Mouse (Mus musculus) heart, embryonic 13.5 days (tissue): Measurements from ENCODE around the gene Pola1. TPM values are rescaled to one million over a fixed set of nuclear protein-coding genes. Genes with fewer than 3 reads are reported as not detected.

ENCODE experiments used
- ATAC-seq: fragments of 200-750 bp; cut with Nextera tagmentation; 2 replicates; pipeline ENCODE4 v1.8.0; 2017; ENCODE audit warnings: moderate TSS enrichment; ENCODE audit not compliant: insufficient number of reproducible peaks, low FRiP score, low TSS enrichment; ENCODE audit errors: extremely low read depth
- H3K27ac ChIP-seq: fragments of 300-500 bp; sonication (generic); replicated peaks from 2 replicates; pipeline ENCODE4 v1.5.1; 2015; ENCODE audit warnings: moderate library complexity, mild to moderate bottlenecking, inconsistent platforms
- H3K27me3 ChIP-seq: fragments of 300-500 bp; sonication (generic); replicated peaks from 2 replicates; pipeline ENCODE4 v1.6.1; 2015; ENCODE audit warnings: mild to moderate bottlenecking, inconsistent platforms
- H3K36me3 ChIP-seq: fragments of 300-500 bp; sonication (generic); 2 replicates; pipeline ENCODE4 v1.6.1; 2015; ENCODE audit warnings: mild to moderate bottlenecking, inconsistent platforms
- H3K4me1 ChIP-seq: fragments of 300-500 bp; sonication (generic); 2 replicates; pipeline ENCODE4 v1.6.1; 2015; ENCODE audit warnings: inconsistent platforms
- H3K4me2 ChIP-seq: fragments of 300-500 bp; sonication (generic); 2 replicates; pipeline ENCODE4 v1.6.1; 2015; ENCODE audit warnings: inconsistent platforms, mild to moderate bottlenecking, moderate library complexity
- H3K4me3 ChIP-seq: fragments of 300-500 bp; sonication (generic); 2 replicates; pipeline ENCODE4 v1.5.1; 2015; ENCODE audit warnings: moderate library complexity, mild to moderate bottlenecking, inconsistent platforms
- H3K9ac ChIP-seq: fragments of 300-500 bp; sonication (generic); 2 replicates; pipeline ENCODE4 v1.6.1; 2015; ENCODE audit warnings: inconsistent platforms, mild to moderate bottlenecking, moderate library complexity
- H3K9me3 ChIP-seq: fragments of 300-500 bp; sonication (generic); 2 replicates; pipeline ENCODE4 v1.6.1; 2016; ENCODE audit warnings: inconsistent platforms
- WGBS: fragments of 180-500 bp; shearing (Covaris S2); methylation state at CpG from one replicate; pipeline ENCODE4 v1.1.7; 2015; ENCODE audit warnings: mixed read lengths; 5-methylcytosine and 5-hydroxymethylcytosine counted together
- polyA plus RNA-seq: library from polyadenylated mRNA; unstranded; fragments of >200 nt; fragmentation: Nextera tagmentation; extraction: Ambion mirVana; gene quantifications from 2 replicates; pipeline ENCODE4 v1.2.1, GENCODE M21; 2015

Pola1 gene
- polyA plus RNA-seq, result 9.8 and 10.8 TPM in 2 replicates

DNA sequence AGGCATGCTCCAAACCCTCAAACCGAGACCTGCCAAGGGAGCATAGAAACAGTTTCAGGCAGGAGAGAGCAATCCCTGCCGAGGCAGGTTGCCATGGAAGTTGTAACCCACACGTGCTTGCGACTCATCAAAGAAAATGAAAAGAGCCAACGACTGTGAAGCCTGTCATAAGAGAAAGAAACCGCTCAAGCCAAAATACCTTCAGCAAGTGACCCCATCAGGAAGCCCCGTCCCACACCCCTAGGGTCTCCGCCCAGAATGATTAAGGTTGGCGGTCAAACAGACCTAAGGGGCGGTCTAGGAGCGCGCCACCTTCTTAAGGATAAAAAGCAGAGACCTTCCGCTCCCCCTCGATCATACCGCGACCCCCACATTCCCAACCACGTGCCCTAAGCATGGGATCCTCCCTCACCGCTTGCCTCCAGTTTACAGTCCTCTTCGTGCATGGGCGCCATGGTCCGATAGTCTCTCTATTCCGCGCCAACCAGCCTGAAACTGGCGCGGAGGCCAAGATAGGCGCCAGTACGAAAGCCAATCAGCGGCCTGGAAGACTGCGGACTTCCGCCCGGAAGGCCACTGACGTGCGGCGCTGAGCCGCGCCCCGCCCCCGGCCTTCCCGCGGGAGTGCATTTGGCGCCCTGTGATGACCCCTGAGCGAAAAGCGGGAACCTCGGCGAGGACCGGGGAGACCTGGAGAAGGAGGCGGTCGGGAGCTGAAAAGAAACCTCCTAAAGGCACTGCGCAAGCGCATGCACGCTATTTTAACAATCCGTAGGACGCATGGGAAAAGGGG is at the start of gene Pola1:
TSS of gene Pola1 (minus strand) at position 499 of the 793 bp plus-strand sequence.
- peak; percentile 95 for ATAC-seq
- Histone ChIP-seq H3K4me3 (peak within 1 kb of the TSS; percentile 65), H3K36me3 (no peaks in the 10 kb centered on the region), H3K4me2 (peak within 1 kb of the TSS; percentile 71), H3K4me1 (peaks cover 5% of the 10 kb centered on the region; the same call in 1 of the 2 replicates), H3K9me3 (no peaks in the 10 kb centered on the region), H3K9ac (peak within 1 kb of the TSS; percentile 80), H3K27me3 (no peaks in the 10 kb centered on the region), H3K27ac (peak within 1 kb of the TSS; percentile 62; the same call in 1 of the 2 replicates)
- 14% methylated on average over 53 of the region's 53 CpGs for WGBS

DNA sequence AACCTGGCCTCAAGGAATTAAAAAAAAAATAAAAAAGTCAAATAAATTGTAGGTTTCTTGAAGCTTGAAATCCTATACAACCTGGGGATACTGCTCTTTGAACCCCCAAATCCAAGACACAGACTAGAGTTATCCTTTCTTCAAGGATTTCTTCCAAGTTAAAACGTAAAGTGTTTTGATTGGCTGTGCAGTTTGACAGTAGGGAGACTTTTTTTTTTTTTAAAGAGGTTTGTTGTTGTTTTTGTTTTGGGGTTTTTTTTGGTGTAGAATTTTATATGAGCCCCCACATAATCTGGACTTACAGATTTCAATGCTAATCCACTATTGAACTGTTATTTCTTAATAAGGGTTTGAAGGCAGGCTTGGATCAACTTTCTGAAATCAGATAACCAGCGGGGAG is 44.3 kb upstream of the Pola1 start:
- H3K36me3 ChIP-seq, result no peaks in the 10 kb centered on the region
- WGBS, result 51% methylated on average over 2 of the region's 2 CpGs
- H3K9ac ChIP-seq, result 0 out of 2 replicates have a peak overlapping the region, but pooled peaks have one; percentile 64
- H3K27ac ChIP-seq, result no peak overlapping the region
- H3K4me3 ChIP-seq, result peak overlapping the region; percentile 51
- H3K4me1 ChIP-seq, result peaks cover 5% of the 10 kb centered on the region
- no peak for ATAC-seq
- peaks cover 4% of the 10 kb centered on the region; the same call in 1 of the 2 replicates for H3K27me3 ChIP-seq
- H3K4me2 ChIP-seq, result peak overlapping the region; percentile 75
- no peaks in the 10 kb centered on the region for H3K9me3 ChIP-seq

DNA sequence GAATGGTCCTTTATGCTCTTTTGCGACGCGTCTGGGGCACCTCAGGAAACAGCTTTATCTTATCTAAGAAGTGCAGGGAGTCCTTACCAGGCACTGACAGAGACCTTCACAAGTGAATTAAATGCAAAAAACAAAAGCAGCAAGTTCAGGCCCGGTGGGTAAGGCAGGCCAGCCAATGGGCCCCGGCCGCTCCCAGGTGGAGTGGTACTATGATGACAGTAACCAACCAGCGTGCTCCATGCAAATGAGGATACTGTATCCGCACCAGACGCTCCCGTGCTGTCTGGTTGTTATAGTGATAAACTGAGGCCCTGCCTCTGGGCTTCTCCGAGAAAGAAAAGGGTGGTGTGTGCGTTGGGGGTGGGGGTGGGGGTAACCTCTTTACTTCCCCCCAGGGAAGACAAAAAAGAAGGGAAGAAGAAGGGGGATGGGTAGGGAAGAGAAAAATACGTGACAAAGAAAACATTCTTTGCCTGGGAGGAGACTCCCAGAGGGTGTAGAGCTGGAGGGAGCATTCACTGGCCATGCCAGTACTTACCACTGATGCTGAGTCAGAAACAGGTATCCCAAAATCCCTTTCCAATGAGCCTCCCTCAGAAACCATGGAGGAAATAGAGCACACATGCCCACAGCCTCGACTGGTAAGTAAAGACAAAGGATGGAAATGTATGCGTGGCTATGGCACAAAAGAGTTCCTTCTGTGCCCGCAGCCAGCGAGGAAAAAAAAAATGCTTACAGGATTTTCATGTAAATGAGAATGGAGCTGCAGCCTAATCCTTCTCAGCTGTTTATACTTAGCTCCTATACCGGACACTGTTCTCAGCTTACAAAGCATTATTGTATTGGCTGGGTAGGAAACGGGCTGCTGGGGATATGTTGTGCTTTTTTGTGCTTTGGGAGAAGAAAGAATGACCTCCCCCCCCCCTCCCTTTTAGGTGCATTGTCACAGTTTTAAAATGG is 43.2 kb upstream of the Pola1 start:
- Histone ChIP-seq H3K27me3 (peaks cover 4% of the 10 kb centered on the region; the same call in 1 of the 2 replicates), H3K36me3 (no peaks in the 10 kb centered on the region), H3K4me3 (peak overlapping the region; percentile 51), H3K27ac (peak overlapping the region; percentile 65), H3K4me2 (peak overlapping the region; percentile 75), H3K9ac (peak overlapping the region; percentile 64), H3K9me3 (no peaks in the 10 kb centered on the region), H3K4me1 (peaks cover 5% of the 10 kb centered on the region)
- ATAC-seq, result peak; percentile 95
- 11% methylated on average over 19 of the region's 19 CpGs for WGBS

DNA sequence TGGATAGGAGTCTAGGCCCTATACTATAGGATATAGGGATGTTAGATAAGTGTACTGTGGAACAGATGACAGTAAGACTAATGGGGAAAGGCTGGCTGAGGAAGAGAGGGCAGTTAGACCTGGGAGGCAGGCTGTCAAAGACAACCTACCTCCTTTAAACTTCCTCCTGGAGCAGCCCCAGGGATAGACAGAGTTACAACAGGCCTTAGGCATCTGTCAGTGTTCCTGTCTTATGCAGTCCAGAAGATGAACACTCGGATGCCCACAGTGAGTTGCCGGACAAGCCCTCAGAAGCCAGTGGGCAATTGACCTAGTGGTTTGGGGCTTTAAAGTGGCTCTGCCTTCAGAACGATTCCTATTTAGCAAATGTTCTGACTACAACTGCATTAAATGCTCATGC is 42.5 kb upstream of the Pola1 start:
- Histone ChIP-seq H3K27me3 (peaks cover 4% of the 10 kb centered on the region; the same call in 1 of the 2 replicates), H3K4me1 (peaks cover 5% of the 10 kb centered on the region), H3K4me2 (peak overlapping the region; percentile 75), H3K4me3 (peak overlapping the region; percentile 51), H3K9ac (no peak overlapping the region), H3K36me3 (no peaks in the 10 kb centered on the region), H3K9me3 (no peaks in the 10 kb centered on the region), H3K27ac (peak overlapping the region; percentile 65)
- ATAC-seq, result no peak
- WGBS, result 20% methylated on average over 3 of the region's 3 CpGs

DNA sequence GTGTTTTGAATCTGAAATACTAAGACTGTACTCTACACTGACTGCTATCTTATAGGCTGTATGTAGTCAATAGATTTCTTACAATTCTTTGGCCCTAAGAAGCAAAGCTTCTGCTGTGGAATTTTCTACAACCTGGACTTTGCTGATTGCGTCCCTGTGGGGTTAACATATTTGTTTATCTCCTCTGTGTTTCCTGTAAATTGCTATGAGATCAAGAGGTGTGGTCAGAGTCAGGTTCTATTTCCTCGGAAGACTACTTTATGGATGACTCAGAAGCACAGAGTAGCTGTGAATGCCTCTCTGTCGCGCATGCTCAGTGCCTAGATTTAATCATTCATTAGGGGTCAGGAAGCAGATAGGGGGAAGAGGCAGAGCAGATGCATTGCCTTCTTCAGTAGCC is 32.8 kb upstream of the Pola1 start:
- Histone ChIP-seq H3K4me2 (no peak overlapping the region), H3K27ac (no peak overlapping the region), H3K9me3 (no peaks in the 10 kb centered on the region), H3K4me1 (no peaks in the 10 kb centered on the region), H3K9ac (no peak overlapping the region), H3K27me3 (no peaks in the 10 kb centered on the region), H3K36me3 (no peaks in the 10 kb centered on the region), H3K4me3 (no peak overlapping the region)
- ATAC-seq, result no peak
- WGBS, result 45% methylated on average over 4 of the region's 4 CpGs

DNA sequence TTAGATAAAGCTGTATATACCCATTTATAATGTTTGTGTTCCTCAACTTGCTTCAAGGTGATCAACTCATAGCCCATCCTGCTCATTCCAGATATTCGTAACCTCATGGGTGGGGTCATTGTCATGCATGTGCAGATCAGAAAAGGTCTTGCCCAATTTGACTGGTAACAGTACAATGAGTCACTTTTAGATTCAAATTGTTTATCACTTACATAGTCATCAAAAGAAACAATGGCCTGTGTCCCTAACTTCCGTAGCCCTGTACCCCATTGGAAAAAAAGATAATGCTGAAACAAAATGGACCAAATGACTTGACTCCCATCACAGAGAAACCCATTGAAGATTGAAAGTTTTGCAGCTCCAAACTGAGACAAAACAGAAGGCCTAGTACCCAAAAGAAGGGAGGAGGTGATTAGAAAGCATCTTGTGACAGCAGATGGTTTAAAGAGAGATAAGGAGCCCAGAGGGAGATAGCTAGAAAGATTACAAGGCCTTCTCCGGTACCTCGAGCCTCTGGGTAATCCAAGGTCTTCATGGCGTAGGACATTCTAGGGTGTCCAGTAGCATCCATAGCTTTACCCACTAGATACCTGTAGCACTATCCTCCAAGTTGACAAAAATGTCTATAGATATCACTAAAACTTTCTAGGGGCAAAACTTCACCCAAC is 32.1 kb upstream of the Pola1 start:
- no peaks in the 10 kb centered on the region for H3K36me3 ChIP-seq
- H3K4me2 ChIP-seq, result no peak overlapping the region
- H3K9me3 ChIP-seq, result no peaks in the 10 kb centered on the region
- H3K4me1 ChIP-seq, result no peaks in the 10 kb centered on the region
- H3K27ac ChIP-seq, result no peak overlapping the region
- ATAC-seq, result no peak
- no peak overlapping the region for H3K4me3 ChIP-seq
- H3K9ac ChIP-seq, result no peak overlapping the region
- H3K27me3 ChIP-seq, result no peaks in the 10 kb centered on the region
- 57% methylated on average over 5 of the region's 5 CpGs for WGBS

DNA sequence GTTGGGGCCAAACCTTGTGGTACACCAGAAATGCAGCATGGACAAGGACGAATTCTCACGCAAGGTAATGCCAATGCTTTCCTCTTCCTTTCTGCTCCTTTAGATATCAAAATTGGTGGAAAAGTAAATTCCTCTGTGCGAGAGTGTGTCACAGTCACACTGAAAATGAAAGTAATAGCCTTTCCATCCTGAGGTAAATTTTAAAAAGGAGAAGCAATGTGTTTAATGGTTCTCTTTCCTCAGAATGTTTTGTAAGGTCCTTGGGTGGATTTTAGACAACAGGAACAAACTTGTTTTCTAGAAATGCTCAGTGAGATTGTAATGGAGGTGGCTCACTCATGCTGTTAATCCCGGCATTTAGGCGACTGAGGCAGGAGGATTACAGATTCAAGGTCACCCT is 23.2 kb upstream of the Pola1 start:
- Histone ChIP-seq H3K9ac (no peak overlapping the region), H3K4me3 (no peak overlapping the region)

DNA sequence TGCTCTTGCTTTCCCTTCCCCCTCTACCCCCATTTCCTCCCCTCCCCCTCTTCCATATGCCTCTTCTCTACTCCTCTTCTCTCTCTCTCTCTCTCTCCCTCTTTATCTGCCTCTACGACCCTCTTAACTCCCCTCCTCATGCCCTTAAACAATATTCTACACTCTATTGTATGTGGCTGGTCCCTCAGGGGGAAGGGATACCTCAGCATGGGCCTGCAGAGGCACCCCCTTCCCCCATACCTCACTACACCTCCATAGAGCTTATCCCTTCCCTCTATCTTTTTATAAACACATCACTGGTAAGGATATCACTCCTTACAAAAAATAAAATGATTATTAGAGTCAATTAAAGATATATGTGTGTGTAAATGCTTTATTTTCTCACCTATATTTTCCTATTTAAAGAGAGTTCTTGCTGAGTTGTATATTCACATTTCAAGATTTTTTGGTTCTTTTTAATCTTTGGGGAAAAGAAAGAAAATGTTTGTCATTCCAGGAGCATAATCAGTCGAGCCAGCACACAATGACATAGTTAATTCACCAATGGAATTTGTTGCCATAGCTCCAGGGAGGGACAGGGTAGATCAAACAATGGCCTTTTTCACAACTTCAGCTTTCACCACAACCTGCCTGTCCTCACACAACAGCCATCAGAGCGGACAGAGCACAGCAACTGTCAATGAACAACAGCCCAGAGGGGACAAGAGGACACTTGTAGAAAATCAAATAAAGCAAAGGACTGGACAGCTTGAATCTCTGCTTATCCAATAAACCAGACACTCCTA is 22.5 kb upstream of the Pola1 start, which contains the start of gene Pcyt1b:
TSS of gene Pcyt1b (plus strand) at position 646 of the 785 bp plus-strand sequence.
- Histone ChIP-seq H3K4me2 (no peak within 1 kb of the TSS), H3K9ac (no peak within 1 kb of the TSS), H3K27ac (no peak within 1 kb of the TSS), H3K4me1 (no peaks in the 10 kb centered on the region), H3K4me3 (no peak within 1 kb of the TSS), H3K36me3 (no peaks in the 10 kb centered on the region), H3K9me3 (no peaks in the 10 kb centered on the region), H3K27me3 (no peaks in the 10 kb centered on the region)
- ATAC-seq, result no peak
- WGBS, result 8% methylated on average over 3 of the region's 3 CpGs

More for the DNA sequence above, 23.2 kb upstream of the Pola1 start:
- no peak for ATAC-seq
- no peaks in the 10 kb centered on the region for H3K4me1 ChIP-seq
- H3K36me3 ChIP-seq, result no peaks in the 10 kb centered on the region
- no peaks in the 10 kb centered on the region for H3K27me3 ChIP-seq
- whole genome bisulfite sequencing, result 72% methylated on average over 5 of the region's 5 CpGs
- no peak overlapping the region for H3K4me2 ChIP-seq
- H3K9me3 ChIP-seq, result no peaks in the 10 kb centered on the region
- no peak overlapping the region for H3K27ac ChIP-seq

DNA sequence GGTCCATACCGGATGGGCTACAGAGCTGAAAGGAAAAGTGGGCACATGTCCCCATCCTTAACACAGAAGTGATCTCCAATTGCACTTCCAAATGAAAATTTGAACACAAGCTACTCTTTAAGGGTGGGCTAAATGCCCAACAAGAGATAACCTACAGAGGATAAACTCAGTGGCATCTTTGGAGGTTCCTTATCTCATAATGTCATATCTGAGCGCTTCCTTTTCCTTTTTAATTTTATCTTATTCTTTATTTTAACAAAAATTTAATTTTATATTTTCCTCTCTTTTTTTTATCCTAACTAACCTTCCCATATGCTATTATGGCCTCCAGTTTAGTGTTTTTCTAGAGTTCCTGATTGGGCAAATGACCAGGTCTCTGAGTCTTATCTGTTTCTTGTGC is 18.8 kb upstream of the Pola1 start:
- 78% methylated on average over 2 of the region's 2 CpGs for WGBS
- no peaks in the 10 kb centered on the region for H3K36me3 ChIP-seq
- H3K4me1 ChIP-seq, result no peaks in the 10 kb centered on the region
- H3K4me3 ChIP-seq, result no peak overlapping the region
- H3K9ac ChIP-seq, result no peak overlapping the region
- H3K9me3 ChIP-seq, result no peaks in the 10 kb centered on the region
- H3K27ac ChIP-seq, result no peak overlapping the region
- ATAC-seq, result no peak
- H3K4me2 ChIP-seq, result no peak overlapping the region
- no peaks in the 10 kb centered on the region for H3K27me3 ChIP-seq

DNA sequence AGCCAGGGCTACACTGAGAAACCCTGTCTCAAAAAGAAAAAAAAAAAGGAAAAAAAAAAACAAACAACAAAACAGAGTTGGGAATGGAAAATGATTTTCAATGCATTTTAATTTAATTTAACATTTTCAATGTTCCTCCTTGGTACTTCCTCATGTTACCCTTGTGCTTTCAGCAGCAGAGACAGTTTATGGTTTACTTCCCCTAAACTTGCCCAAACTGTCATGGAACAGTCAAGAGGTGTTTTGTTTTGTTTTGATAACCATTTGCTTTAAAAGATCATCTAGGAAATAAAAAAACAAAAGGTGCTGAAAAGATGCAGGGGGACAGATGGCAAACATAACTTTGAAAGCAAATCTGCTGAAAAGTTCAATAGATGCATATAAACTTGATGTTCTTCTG is 12.1 kb upstream of the Pola1 start:
- no peaks in the 10 kb centered on the region for H3K27me3 ChIP-seq
- H3K9ac ChIP-seq, result no peak overlapping the region
- H3K4me1 ChIP-seq, result no peaks in the 10 kb centered on the region
- no peak overlapping the region for H3K4me2 ChIP-seq
- ATAC-seq, result no peak
- H3K9me3 ChIP-seq, result no peaks in the 10 kb centered on the region
- H3K4me3 ChIP-seq, result no peak overlapping the region
- H3K36me3 ChIP-seq, result no peaks in the 10 kb centered on the region
- no peak overlapping the region for H3K27ac ChIP-seq
